Mouse (Mus musculus): Measurements from ENCODE around the gene Ftl1.
A peak's percentile ranks its signal among the peaks of the same experiment; 100 is the strongest.

DNA sequence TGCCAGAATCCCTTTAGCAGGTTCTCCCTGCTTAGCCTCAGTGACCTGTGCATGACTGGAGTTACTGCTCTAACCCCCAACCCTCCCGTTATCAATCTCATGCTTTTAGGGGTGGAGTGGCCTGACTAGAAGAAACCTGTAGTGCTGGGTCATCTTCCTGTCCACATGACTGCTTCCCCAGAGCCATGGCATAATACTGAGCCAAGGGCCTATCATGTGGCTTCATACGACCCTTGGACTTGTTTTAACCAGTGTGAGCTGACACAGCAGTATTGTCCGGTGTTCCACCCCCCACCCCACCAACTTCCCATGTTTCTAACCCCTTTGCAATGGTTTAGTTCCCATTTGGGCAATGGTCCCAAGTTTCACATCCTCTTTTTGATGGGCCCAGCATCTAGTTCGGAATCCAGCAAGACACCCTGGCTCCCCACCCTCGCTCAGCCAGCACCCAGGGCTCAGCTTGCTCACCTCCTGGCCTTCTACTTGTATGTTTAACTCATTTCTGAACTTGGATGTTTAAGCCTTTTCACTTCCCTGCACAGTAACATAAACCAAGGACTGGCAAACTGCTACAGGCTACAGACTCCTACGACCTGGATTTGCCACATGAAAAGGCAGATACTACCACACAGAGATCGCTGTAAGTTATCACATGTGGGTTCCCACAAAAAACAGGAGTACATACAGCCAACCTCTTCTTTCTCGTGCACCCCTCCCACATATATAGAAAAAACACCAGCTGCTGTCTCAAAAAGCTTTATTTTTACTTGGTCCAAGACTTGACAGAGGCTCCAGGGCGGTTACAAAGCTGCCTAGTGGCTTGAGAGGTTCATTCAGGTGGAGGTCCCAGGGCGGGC is 2.3 kb downstream of the Ftl1 start:
- TF ChIP-seq CTCF (IDR thresholded peaks at IDR 0.05; ENCODE audit: borderline replicate concordance, insufficient read depth, low read length) (no peak), POLR2A (IDR thresholded peaks at IDR 0.05; ENCODE audit: low read depth, low read length) (peak; percentile 85)
